Mouse (Mus musculus): ENCODE measurements around the gene Atxn3. TPM values are rescaled to one million over a fixed set of nuclear protein-coding genes. Genes with fewer than 3 reads are reported as not detected.

Atxn3 gene
- polyA plus RNA-seq, 1 experiment from 2014 or later, result 14.4 TPM

- 63% methylated on average over 1 of the region's 1 CpGs for WGBS
- Histone ChIP-seq H3K36me3 (peaks cover 43% of the 10 kb centered on the region), H3K4me3 (replicated peaks) (no peak overlapping the region), H3K9ac (replicated peaks) (no peak overlapping the region), H3K4me1 (replicated peaks) (no peaks in the 10 kb centered on the region), H3K27me3 (no peaks in the 10 kb centered on the region), H3K4me2 (replicated peaks) (no peak overlapping the region), H3K9me3 (no peaks in the 10 kb centered on the region), H3K27ac (no peak overlapping the region)
- no peak for ATAC-seq
Measured at GRCm38 (mm10) chr12:101875107-101875506, 82.9 kb downstream of the Atxn3 start.

Other genes with a start within 250 kb of the Atxn3 start
- 0.09 and 0.21 TPM in 2 replicates for gene Tc2n, start 239.7 kb downstream of the Atxn3 start, polyA plus RNA-seq (2015; fragmentation: Nextera tagmentation; extraction: Ambion mirVana)
- 2.4 and 3.4 TPM in 2 replicates for gene Fbln5, start 139.2 kb downstream of the Atxn3 start, polyA plus RNA-seq (2015; fragmentation: Nextera tagmentation; extraction: Ambion mirVana)
- 24.2 and 26.4 TPM in 2 replicates for gene Trip11, start 45.0 kb downstream of the Atxn3 start, polyA plus RNA-seq (2015; fragmentation: Nextera tagmentation; extraction: Ambion mirVana)
- gene Cpsf2, start 17.7 kb upstream of the Atxn3 start, polyA plus RNA-seq (2015; fragmentation: Nextera tagmentation; extraction: Ambion mirVana), result 33.4 and 36.7 TPM in 2 replicates
- 1.1 and 1.3 TPM in 2 replicates for gene Slc24a4, start 170.5 kb upstream of the Atxn3 start, polyA plus RNA-seq (2015; fragmentation: Nextera tagmentation; extraction: Ambion mirVana)